In the genomic region with DNA sequence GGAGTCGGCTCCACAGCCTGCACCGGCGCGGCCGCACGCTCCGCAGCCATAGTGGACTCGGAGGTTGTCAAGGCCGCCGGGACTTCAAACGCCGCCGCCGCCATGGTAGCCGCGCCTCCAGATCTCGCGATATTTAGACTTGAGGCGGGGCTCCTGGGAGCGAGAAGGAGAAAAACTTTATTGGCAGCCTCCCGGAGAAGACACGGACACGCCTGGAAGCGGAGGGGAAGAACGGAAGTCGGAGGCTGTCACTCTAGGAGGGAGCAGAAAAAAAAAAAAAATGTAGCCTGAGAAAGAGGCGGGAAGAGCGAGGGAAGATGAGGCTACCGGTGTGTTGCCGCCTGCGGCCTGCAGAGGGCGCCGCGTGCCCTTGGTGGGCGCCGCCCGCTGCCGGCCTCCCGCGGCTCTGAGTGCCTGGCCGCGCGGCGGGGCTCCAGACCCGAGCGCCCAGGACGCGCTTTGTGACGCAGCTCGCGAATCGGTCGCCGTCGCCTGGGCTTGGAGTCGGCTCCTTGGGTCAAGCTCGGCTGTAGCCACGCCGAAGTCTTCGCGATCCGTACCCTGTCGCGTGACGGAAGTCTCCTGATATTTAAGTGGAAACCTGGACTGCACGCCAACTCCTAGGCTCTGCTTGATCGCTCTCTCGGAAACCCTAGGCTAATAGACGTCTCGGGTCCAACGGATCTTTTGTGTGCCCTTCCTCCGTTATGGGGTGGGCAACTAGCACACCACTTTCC, we compare ENCODE assay signal across 8 mouse cellular contexts. TPM values are rescaled to one million over a fixed set of nuclear protein-coding genes. Genes with fewer than 3 reads are reported as not detected.
A peak's percentile ranks its signal among the peaks of the same experiment; 100 is the strongest.
DNase-seq lines count a peak whose midpoint lies in the region; ATAC-seq and TF ChIP-seq lines count a peak whose summit lies in the region.

A gene (minus strand): TSS at position 251 of the 737 bp plus-strand sequence.

- H3K4me2 ChIP-seq in kidney, embryonic 14.5 days (replicated peaks; ENCODE audit: low read depth, low read length) = peak within 1 kb of the TSS; percentile 73
- H3K4me2 ChIP-seq in limb, embryonic 15.5 days = peak within 1 kb of the TSS; percentile 66

- peak; percentile 97 for ATAC-seq in kidney, embryonic 14.5 days (ENCODE audit: low FRiP score, low TSS enrichment)
- ATAC-seq in limb, embryonic 15.5 days (ENCODE audit: insufficient number of reproducible peaks, low FRiP score, low TSS enrichment, low read depth) = peak; percentile 95

- H3K9me3 ChIP-seq in kidney, embryonic 14.5 days (ENCODE audit: control insufficient read depth, low read length) = no peaks in the 10 kb centered on the region
- H3K9me3 ChIP-seq in limb, embryonic 15.5 days = no peaks in the 10 kb centered on the region

- H3K4me3 ChIP-seq in bone marrow macrophage, adult 2 months (ENCODE audit: insufficient read depth, low read length) = peak within 1 kb of the TSS; percentile 95
- H3K4me3 ChIP-seq in embryonic fibroblast, embryonic 13.5 days (ENCODE audit: insufficient read depth, low read length) = peak within 1 kb of the TSS; percentile 99
- peak within 1 kb of the TSS; percentile 71 for H3K4me3 ChIP-seq in kidney, embryonic 14.5 days (ENCODE audit: low read length)
- H3K4me3 ChIP-seq in limb, embryonic 15.5 days = peak within 1 kb of the TSS; percentile 67

- peak; percentile 97 for DNase-seq in A20 (ENCODE audit: low read depth, low spot score)
- DNase-seq in heart, adult 9 months (ENCODE audit: low spot score in 2 of 2) = peak; percentile 96 to 97
- peak; percentile 93 to 94 for DNase-seq in monocyte, adult 2 months (ENCODE audit: low read depth in 1 of 2, low spot score in 2 of 2)
- DNase-seq in spleen, postnatal 36 days (ENCODE audit: low spot score in 2 of 2) = peak; percentile 92 to 95

- H3K36me3 ChIP-seq in kidney, embryonic 14.5 days (ENCODE audit: control insufficient read depth, insufficient read depth, low read length) = peaks cover 22% of the 10 kb centered on the region
- peaks cover 22% of the 10 kb centered on the region for H3K36me3 ChIP-seq in limb, embryonic 15.5 days

- peaks cover 14% of the 10 kb centered on the region for H3K4me1 ChIP-seq in bone marrow macrophage, adult 2 months (ENCODE audit: control insufficient read depth, insufficient read depth, low read length)
- H3K4me1 ChIP-seq in embryonic fibroblast, embryonic 13.5 days (ENCODE audit: control insufficient read depth, insufficient read depth, low read length) = no peaks in the 10 kb centered on the region
- peaks cover 9% of the 10 kb centered on the region; the same call in 1 of the 2 replicates for H3K4me1 ChIP-seq in kidney, embryonic 14.5 days (ENCODE audit: control insufficient read depth, insufficient read depth, low read length)
- peaks cover 10% of the 10 kb centered on the region for H3K4me1 ChIP-seq in limb, embryonic 15.5 days

- no peak for TF ChIP-seq POLR2A in bone marrow macrophage, adult 2 months (IDR thresholded peaks at IDR 0.05; ENCODE audit: borderline replicate concordance, low read depth, low read length)
- peak; percentile 68 for TF ChIP-seq POLR2A in embryonic fibroblast, embryonic 13.5 days (IDR thresholded peaks at IDR 0.05; ENCODE audit: low read depth, low read length)

- peak within 1 kb of the TSS; percentile 70 for H3K27ac ChIP-seq in bone marrow macrophage, adult 2 months (ENCODE audit: insufficient read depth, low read depth, low read length)
- H3K27ac ChIP-seq in embryonic fibroblast, embryonic 13.5 days (ENCODE audit: insufficient read depth, low read length) = peak within 1 kb of the TSS; percentile 11; the same call in 1 of the 2 replicates
- peak within 1 kb of the TSS; percentile 25 for H3K27ac ChIP-seq in kidney, embryonic 14.5 days (ENCODE audit: low read depth, low read length)
- peak within 1 kb of the TSS; percentile 83 for H3K27ac ChIP-seq in limb, embryonic 15.5 days

- TF ChIP-seq CTCF in bone marrow macrophage, adult 2 months (IDR thresholded peaks at IDR 0.05; ENCODE audit: low read depth, low read length) = peak; percentile 43; the same call in 1 of the 2 replicates
- peak; percentile 72 for TF ChIP-seq CTCF in embryonic fibroblast, embryonic 13.5 days (IDR thresholded peaks at IDR 0.05; ENCODE audit: borderline replicate concordance, insufficient read depth, low read length)

- H3K27me3 ChIP-seq in kidney, embryonic 14.5 days (ENCODE audit: control insufficient read depth, insufficient read depth, low read length) = no peaks in the 10 kb centered on the region
- no peaks in the 10 kb centered on the region for H3K27me3 ChIP-seq in limb, embryonic 15.5 days

- WGBS in kidney, embryonic 14.5 days = under 1% methylated on average over 72 of the region's 72 CpGs
- under 1% methylated on average over 68 of the region's 72 CpGs for WGBS in limb, embryonic 15.5 days

- peak within 1 kb of the TSS; percentile 90 for H3K9ac ChIP-seq in kidney, embryonic 14.5 days (ENCODE audit: low read depth, low read length)
- H3K9ac ChIP-seq in limb, embryonic 15.5 days = peak within 1 kb of the TSS; percentile 78

RNA-seq across cellular contexts. Expression of the gene that starts here (rescaled TPM):
- polyA plus RNA-seq in bone marrow macrophage, adult 2 months (2012; ENCODE audit: insufficient read depth, insufficient read length, missing spikeins) = 13.6 and 14.6 TPM in 2 replicates
- 15.6 and 19.6 TPM in 2 replicates for polyA plus RNA-seq in embryonic fibroblast, embryonic 13.5 days (2011; ENCODE audit: insufficient read length, low read depth, missing spikeins)
- polyA plus RNA-seq in kidney, embryonic 14.5 days (2014; fragmentation: Nextera tagmentation; extraction: Ambion mirVana) = 28.6 and 40.3 TPM in 2 replicates
- 29.8 and 31.4 TPM in 2 replicates for polyA plus RNA-seq in limb, embryonic 15.5 days (2015; fragmentation: Nextera tagmentation; extraction: Ambion mirVana)

Comparison
In these comparisons a context has a peak if more than half of its experiments do, and no peak if none do; other contexts are left out.
1. Peak in every context shown above with its lines: DNase-seq, ATAC-seq, H3K4me3 ChIP-seq and H3K27ac ChIP-seq.
2. H3K27ac ChIP-seq: peak in every context shown above with its lines; median percentile 83 in limb, embryonic 15.5 days; 70 in bone marrow macrophage, adult 2 months; 25 in kidney, embryonic 14.5 days; 11 in embryonic fibroblast, embryonic 13.5 days.